Mouse (Mus musculus): ENCODE results near the gene Cfap99. TPM values are rescaled to one million over a fixed set of nuclear protein-coding genes. Genes with fewer than 3 reads are reported as not detected.

The Cfap99 gene
- polyA plus RNA-seq, 1 experiment, result not detected

DNA sequence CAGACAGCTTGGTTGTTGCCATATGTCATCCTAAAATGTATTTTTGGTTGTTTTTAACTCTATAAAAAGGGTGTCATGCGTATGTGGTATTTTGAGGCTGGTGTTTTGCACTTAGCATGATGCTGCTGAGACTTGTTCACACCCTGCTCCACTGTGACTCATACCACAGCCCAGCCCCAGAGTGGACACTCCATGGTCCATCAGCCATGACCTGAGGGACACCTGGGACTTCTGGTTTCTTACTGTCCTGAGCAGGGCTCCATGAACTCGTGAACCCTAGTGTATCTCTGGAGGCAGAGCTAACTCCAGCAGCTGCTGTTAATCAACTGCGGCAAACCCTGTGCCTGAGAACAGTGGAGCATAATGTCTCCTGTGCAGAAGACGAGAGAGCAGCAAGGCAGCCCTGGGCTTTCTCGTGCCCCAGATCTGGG is 15.1 kb upstream of the Cfap99 start:
- TF ChIP-seq CTCF (IDR thresholded peaks at IDR 0.05; ENCODE audit: control insufficient read depth, insufficient read depth, low read length) (no peak), POLR2A (IDR thresholded peaks at IDR 0.05; ENCODE audit: borderline replicate concordance, control insufficient read depth, low read depth, low read length) (no peak)
- no peak overlapping the region for H3K27ac ChIP-seq (ENCODE audit: control insufficient read depth, insufficient read depth, low read depth, low read length, poor library complexity)
- WGBS, result 83% methylated on average over 5 of the region's 5 CpGs
- H3K4me1 ChIP-seq (ENCODE audit: control insufficient read depth, insufficient read depth, low read length), result no peaks in the 10 kb centered on the region
- H3K4me3 ChIP-seq (replicated peaks; ENCODE audit: control insufficient read depth, low read depth, low read length), result no peak overlapping the region

DNA sequence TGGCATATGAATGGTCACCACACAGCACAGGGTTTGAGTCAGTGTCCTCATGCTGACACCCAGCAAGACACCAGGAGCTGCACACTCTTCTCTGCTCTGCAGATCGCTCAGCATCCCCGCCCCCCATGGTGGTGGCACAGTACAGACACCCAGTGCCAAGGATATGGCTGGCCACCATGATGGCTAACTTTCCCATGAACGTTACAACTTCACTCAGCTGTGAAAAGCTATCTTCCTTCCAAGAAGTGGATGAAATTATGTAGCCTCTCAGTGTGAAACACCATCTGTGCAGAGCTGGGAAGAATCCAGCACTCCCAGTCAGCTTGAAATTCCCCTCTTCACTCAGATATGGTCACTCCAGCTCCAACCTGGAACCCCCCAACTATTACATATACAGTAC is 14.1 kb upstream of the Cfap99 start:
- Histone ChIP-seq H3K27ac (ENCODE audit: control insufficient read depth, insufficient read depth, low read depth, low read length, poor library complexity) (no peak overlapping the region), H3K4me3 (replicated peaks; ENCODE audit: control insufficient read depth, low read depth, low read length) (no peak overlapping the region), H3K4me1 (ENCODE audit: control insufficient read depth, insufficient read depth, low read length) (no peaks in the 10 kb centered on the region; the same call in 1 of the 2 replicates)
- no peak for TF ChIP-seq CTCF (IDR thresholded peaks at IDR 0.05; ENCODE audit: control insufficient read depth, insufficient read depth, low read length)
- 93% methylated on average over 3 of the region's 3 CpGs for WGBS

DNA sequence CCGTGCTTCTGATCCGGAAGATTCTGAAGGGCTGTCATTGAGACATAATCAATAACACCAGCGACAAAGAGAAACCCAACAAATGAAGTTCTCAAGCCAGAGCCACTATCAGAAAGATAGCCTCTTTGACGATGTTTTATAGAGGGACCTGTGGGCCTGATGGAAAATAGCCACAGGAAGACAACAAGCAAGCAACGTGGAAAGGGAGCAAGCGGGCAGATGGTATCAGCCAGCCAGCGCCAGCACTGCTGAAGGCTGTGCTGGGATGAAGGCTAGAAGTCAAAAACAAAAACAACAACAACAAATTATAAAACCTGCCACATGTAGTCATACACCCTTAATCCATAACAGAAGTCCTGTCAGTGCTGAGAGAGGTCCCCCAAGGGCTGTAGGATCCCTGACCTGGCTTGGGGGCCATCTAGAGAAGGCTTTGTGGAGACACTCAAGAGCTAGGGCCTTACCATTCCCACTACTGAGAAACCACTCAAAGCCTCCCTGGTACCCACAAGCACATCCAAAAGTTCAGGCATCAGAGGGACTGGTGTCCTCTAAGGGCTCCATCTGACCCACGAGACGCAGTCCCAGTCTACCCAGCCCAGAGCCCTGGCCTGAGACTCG is 13.6 kb upstream of the Cfap99 start:
- TF ChIP-seq CTCF (IDR thresholded peaks at IDR 0.05; ENCODE audit: control insufficient read depth, insufficient read depth, low read length) (no peak), POLR2A (IDR thresholded peaks at IDR 0.05; ENCODE audit: borderline replicate concordance, control insufficient read depth, low read depth, low read length) (no peak)
- Histone ChIP-seq H3K4me1 (ENCODE audit: control insufficient read depth, insufficient read depth, low read length) (no peaks in the 10 kb centered on the region; the same call in 1 of the 2 replicates), H3K4me3 (replicated peaks; ENCODE audit: control insufficient read depth, low read depth, low read length) (no peak overlapping the region), H3K27ac (ENCODE audit: control insufficient read depth, insufficient read depth, low read depth, low read length, poor library complexity) (no peak overlapping the region)
- whole genome bisulfite sequencing, result 83% methylated on average over 10 of the region's 10 CpGs

DNA sequence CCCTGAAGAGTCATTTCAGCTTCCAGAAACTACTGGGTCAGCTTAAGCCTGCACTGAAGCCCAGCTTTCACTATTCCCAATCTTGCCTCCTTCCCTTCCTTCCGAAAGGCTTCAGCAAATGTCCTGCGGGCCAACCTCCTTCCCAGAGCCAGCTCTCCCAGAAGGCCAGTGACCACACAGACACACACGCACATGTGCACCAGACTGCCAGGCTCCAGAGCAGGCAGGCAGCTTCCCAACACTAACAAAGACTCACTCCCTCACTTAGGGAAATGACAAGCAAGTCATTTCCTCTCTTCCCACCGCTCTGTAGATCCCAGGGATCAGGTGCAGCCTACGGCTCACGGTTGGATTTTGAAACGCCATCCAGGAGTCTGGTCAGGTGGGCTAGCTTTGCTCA is 12.2 kb upstream of the Cfap99 start:
- 75% methylated on average over 7 of the region's 7 CpGs for WGBS
- no peak overlapping the region for H3K27ac ChIP-seq (ENCODE audit: control insufficient read depth, insufficient read depth, low read depth, low read length, poor library complexity)
- no peak overlapping the region for H3K4me3 ChIP-seq (replicated peaks; ENCODE audit: control insufficient read depth, low read depth, low read length)
- no peak for TF ChIP-seq POLR2A (IDR thresholded peaks at IDR 0.05; ENCODE audit: borderline replicate concordance, control insufficient read depth, low read depth, low read length)
- TF ChIP-seq CTCF (IDR thresholded peaks at IDR 0.05; ENCODE audit: control insufficient read depth, insufficient read depth, low read length), result no peak
- no peaks in the 10 kb centered on the region; the same call in 1 of the 2 replicates for H3K4me1 ChIP-seq (ENCODE audit: control insufficient read depth, insufficient read depth, low read length)

DNA sequence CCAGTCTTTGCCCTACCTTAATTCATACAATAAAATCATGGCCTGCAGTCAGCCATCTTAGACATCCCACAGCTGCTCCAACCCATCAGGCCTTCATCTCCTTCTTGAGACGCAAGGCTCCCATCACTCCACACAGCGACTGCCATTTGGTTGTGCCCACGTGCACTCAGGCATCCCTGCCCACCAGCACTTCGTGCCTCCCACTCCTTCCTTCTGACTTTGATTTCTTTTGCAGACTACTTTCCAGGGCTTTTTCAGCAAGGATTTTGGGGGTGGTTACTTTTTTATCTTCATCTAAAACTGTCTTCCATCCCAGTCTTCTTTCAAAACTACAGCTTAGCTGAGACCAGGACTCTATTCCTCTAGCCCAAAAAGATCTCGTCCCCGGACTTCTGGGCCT is 11.7 kb upstream of the Cfap99 start:
- H3K4me1 ChIP-seq (ENCODE audit: control insufficient read depth, insufficient read depth, low read length), result peaks cover 2% of the 10 kb centered on the region
- TF ChIP-seq POLR2A (IDR thresholded peaks at IDR 0.05; ENCODE audit: borderline replicate concordance, control insufficient read depth, low read depth, low read length) (no peak), CTCF (IDR thresholded peaks at IDR 0.05; ENCODE audit: control insufficient read depth, insufficient read depth, low read length) (no peak)

DNA sequence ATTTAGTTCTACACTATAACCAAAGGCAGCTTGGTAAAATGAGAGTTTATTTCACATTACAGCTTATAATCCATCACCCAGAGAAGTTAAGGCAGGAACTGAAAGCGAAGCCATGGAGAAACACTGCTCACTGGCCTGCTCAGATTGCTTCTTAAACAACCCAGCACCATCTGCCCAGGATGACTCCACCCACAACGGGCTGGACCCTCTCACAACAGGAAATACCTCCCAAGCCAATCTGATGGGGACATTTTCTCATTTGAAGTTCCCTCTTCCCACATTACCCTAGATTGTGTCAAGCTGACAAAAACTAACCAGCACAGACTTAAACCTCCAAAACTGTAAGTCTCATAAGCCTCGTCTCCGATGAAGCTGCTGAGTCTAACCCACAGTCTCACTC is 10.3 kb upstream of the Cfap99 start:
- TF ChIP-seq POLR2A (IDR thresholded peaks at IDR 0.05; ENCODE audit: borderline replicate concordance, control insufficient read depth, low read depth, low read length) (no peak), CTCF (IDR thresholded peaks at IDR 0.05; ENCODE audit: control insufficient read depth, insufficient read depth, low read length) (no peak)
- Histone ChIP-seq H3K4me3 (replicated peaks; ENCODE audit: control insufficient read depth, low read depth, low read length) (no peak overlapping the region), H3K27ac (ENCODE audit: control insufficient read depth, insufficient read depth, low read depth, low read length, poor library complexity) (peak overlapping the region; percentile 8; the same call in 1 of the 2 replicates), H3K4me1 (ENCODE audit: control insufficient read depth, insufficient read depth, low read length) (peaks cover 2% of the 10 kb centered on the region)
- 29% methylated on average over 4 of the region's 4 CpGs for WGBS

More for the DNA sequence above, 11.7 kb upstream of the Cfap99 start:
- WGBS, result 83% methylated on average over 6 of the region's 6 CpGs
- Histone ChIP-seq H3K27ac (ENCODE audit: control insufficient read depth, insufficient read depth, low read depth, low read length, poor library complexity) (no peak overlapping the region), H3K4me3 (replicated peaks; ENCODE audit: control insufficient read depth, low read depth, low read length) (no peak overlapping the region)

DNA sequence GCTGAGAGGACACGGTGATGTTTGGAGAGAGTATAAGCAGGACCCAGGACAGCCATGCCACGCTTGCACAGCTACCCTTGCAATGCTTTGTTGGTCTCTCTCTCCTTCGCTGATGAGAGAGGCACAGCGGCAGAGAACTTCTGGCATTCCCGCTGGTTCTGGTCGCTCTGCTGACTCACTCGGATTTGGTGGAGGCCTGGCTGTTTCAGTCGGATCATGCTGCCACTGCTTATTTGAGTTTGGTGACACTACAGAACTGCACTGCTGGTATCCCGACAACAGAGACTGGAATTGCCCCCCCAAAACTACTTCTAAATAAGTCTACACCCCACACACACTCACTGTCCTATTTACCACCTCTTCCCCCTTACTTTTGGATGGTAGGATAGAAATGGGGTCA is 9.2 kb upstream of the Cfap99 start:
- H3K4me1 ChIP-seq (ENCODE audit: control insufficient read depth, insufficient read depth, low read length), result peaks cover 2% of the 10 kb centered on the region
- H3K27ac ChIP-seq (ENCODE audit: control insufficient read depth, insufficient read depth, low read depth, low read length, poor library complexity), result no peak overlapping the region
- H3K4me3 ChIP-seq (replicated peaks; ENCODE audit: control insufficient read depth, low read depth, low read length), result no peak overlapping the region
- WGBS, result 77% methylated on average over 9 of the region's 9 CpGs
- no peak for TF ChIP-seq CTCF (IDR thresholded peaks at IDR 0.05; ENCODE audit: control insufficient read depth, insufficient read depth, low read length)
- TF ChIP-seq POLR2A (IDR thresholded peaks at IDR 0.05; ENCODE audit: borderline replicate concordance, control insufficient read depth, low read depth, low read length), result no peak

DNA sequence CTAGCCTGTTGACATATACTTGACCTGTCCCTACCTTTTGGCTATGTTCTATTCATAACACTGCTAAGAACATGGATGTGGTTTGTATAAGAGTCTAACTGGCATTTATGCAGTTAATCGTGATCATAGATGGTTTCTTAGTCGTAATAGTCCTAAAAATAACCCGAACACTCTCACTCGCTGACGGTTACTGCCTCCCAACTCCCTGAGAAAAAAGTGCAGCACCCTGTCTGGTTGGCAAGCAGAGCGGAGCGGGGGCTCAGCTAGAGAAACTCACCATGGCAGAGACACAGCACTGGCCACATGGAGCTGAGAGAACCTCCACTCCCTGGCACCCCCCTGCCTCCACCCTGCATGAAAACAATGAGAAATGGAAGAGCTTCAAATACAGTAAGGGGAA is 7.4 kb upstream of the Cfap99 start:
- Histone ChIP-seq H3K27ac (ENCODE audit: control insufficient read depth, insufficient read depth, low read depth, low read length, poor library complexity) (no peak overlapping the region), H3K4me1 (ENCODE audit: control insufficient read depth, insufficient read depth, low read length) (peaks cover 2% of the 10 kb centered on the region), H3K4me3 (replicated peaks; ENCODE audit: control insufficient read depth, low read depth, low read length) (no peak overlapping the region)
- WGBS, result 31% methylated on average over 7 of the region's 7 CpGs
- no peak for TF ChIP-seq POLR2A (IDR thresholded peaks at IDR 0.05; ENCODE audit: borderline replicate concordance, control insufficient read depth, low read depth, low read length)
- TF ChIP-seq CTCF (IDR thresholded peaks at IDR 0.05; ENCODE audit: control insufficient read depth, insufficient read depth, low read length), result no peak

DNA sequence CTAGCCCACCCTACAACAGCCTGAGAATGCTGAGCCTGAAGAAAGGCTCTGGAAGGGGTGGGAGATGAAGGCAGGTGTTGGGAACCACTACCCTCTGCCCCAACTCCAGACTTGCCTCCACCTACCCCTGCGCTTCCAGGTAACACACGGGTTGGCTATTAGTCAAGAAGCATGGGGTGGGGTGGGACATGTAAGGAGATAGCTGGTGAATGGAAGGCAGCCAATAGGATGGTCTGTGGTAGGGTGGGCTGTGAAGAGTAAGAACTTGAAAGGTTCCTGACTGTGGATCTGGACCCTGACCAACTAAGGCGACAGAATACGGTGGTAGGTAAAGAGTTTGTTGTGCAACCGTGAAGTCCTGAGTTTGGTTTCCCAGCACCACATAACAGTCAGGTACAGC is 5.0 kb upstream of the Cfap99 start:
- no peak for TF ChIP-seq POLR2A (IDR thresholded peaks at IDR 0.05; ENCODE audit: borderline replicate concordance, control insufficient read depth, low read depth, low read length)
- no peak for TF ChIP-seq CTCF (IDR thresholded peaks at IDR 0.05; ENCODE audit: control insufficient read depth, insufficient read depth, low read length)
- 57% methylated on average over 5 of the region's 5 CpGs for WGBS
- Histone ChIP-seq H3K27ac (ENCODE audit: control insufficient read depth, insufficient read depth, low read depth, low read length, poor library complexity) (no peak overlapping the region), H3K4me3 (replicated peaks; ENCODE audit: control insufficient read depth, low read depth, low read length) (no peak overlapping the region), H3K4me1 (ENCODE audit: control insufficient read depth, insufficient read depth, low read length) (peaks cover 2% of the 10 kb centered on the region)

Measured in bone marrow, adult 2 months (tissue).